Mouse (Mus musculus) neural tube, embryonic 14.5 days (tissue): ENCODE data around the gene Dhx15. TPM values are rescaled to one million over a fixed set of nuclear protein-coding genes. Genes with fewer than 3 reads are reported as not detected.

Experiments used
- ATAC-seq: fragments of 200-750 bp; cut with Nextera tagmentation; 2 replicates; pipeline ENCODE4 v1.8.0; 2017; ENCODE audit warnings: low read depth, mild to moderate bottlenecking, moderate TSS enrichment, moderate library complexity
- H3K27ac ChIP-seq: fragments of 300-500 bp; sonication (generic); 2 replicates; pipeline ENCODE4 v1.5.1; 2014; ENCODE audit warnings: low read depth, mild to moderate bottlenecking, control low read depth, low read length, moderate library complexity, mixed read lengths
- H3K27me3 ChIP-seq: fragments of 300-500 bp; sonication (generic); 2 replicates; pipeline ENCODE4 v1.6.1; 2014; ENCODE audit warnings: low read length; ENCODE audit not compliant: control insufficient read depth, insufficient read depth
- H3K36me3 ChIP-seq: fragments of 300-500 bp; sonication (generic); 2 replicates; pipeline ENCODE4 v1.6.1; 2014; ENCODE audit warnings: low read length, mixed read lengths; ENCODE audit not compliant: control insufficient read depth, insufficient read depth
- H3K4me1 ChIP-seq: fragments of 300-500 bp; sonication (generic); 2 replicates; pipeline ENCODE4 v1.6.1; 2014; ENCODE audit warnings: low read length; ENCODE audit not compliant: control insufficient read depth, insufficient read depth
- H3K4me2 ChIP-seq: fragments of 300-500 bp; sonication (generic); 2 replicates; pipeline ENCODE4 v1.6.1; 2014; ENCODE audit warnings: mild to moderate bottlenecking, low read depth, low read length, control low read depth
- H3K4me3 ChIP-seq: fragments of 300-500 bp; sonication (generic); 2 replicates; pipeline ENCODE4 v1.5.1; 2014; ENCODE audit warnings: low read depth, low read length, control low read depth, mixed read lengths
- H3K9ac ChIP-seq: fragments of 300-500 bp; sonication (generic); replicated peaks from 2 replicates; pipeline ENCODE4 v1.6.1; 2014; ENCODE audit warnings: low read depth, mild to moderate bottlenecking, control low read depth, low read length, mixed read lengths
- H3K9me3 ChIP-seq: fragments of 300-500 bp; sonication (generic); 2 replicates; pipeline ENCODE4 v1.6.1; 2016; ENCODE audit warnings: low read length; ENCODE audit not compliant: control insufficient read depth
- WGBS: fragments of 180-500 bp; shearing (Covaris S2); extraction: QIAGEN DNeasy Blood & Tissue Kit; methylation state at CpG from one replicate; pipeline ENCODE4 v1.1.7; 2014; 5-methylcytosine and 5-hydroxymethylcytosine counted together
- microRNA-seq: library from miRNA; unstranded; fragments of <30 nt; microRNA quantifications from one replicate; pipeline ENCODE4, GENCODE M21; 2016
- polyA plus RNA-seq: library from polyadenylated mRNA; unstranded; fragments of >200 nt; fragmentation: Nextera tagmentation; extraction: Ambion mirVana; gene quantifications from 2 replicates; pipeline ENCODE4 v1.2.1, GENCODE M21; 2014

Dhx15 gene
- polyA plus RNA-seq, 1 experiment from 2014 or later: 68.8 TPM

GRCm38 (mm10) chr5:52110808-52111663 is 79.3 kb downstream of the Dhx15 start:
- Histone ChIP-seq H3K27me3 (peaks cover 9% of the 10 kb centered on the region), H3K27ac (no peak overlapping the region), H3K36me3 (no peaks in the 10 kb centered on the region), H3K9me3 (no peaks in the 10 kb centered on the region), H3K4me2 (no peak overlapping the region), H3K4me1 (peaks cover 4% of the 10 kb centered on the region; the same call in 1 of the 2 replicates), H3K9ac (no peak overlapping the region), H3K4me3 (no peak overlapping the region)
- ATAC-seq: no peak
- 47% methylated on average over 10 of the region's 10 CpGs for WGBS

Small RNA genes within 50 kb of the gene (microRNA-seq; reads per million reads assigned to microRNA genes)
- not detected for gene Mir6417

Other genes with a start within 250 kb of the Dhx15 start
- 0.92 and 2.0 TPM in 2 replicates for gene Sod3, start 173.3 kb upstream of the Dhx15 start, polyA plus RNA-seq